Mouse (Mus musculus) liver, postnatal 0 days (tissue): ENCODE measurements around the gene Ryr3.

Experiments
- CTCF ChIP-seq: sonication (generic); IDR thresholded peaks from 2 replicates; pipeline ENCODE4 v1.5.1; 2016; ENCODE audit warnings: antibody characterized with exemption, low read depth
- EP300 ChIP-seq: IDR thresholded peaks from 2 replicates; pipeline ENCODE4 v1.6.1; 2016; ENCODE audit warnings: antibody characterized with exemption, low read depth, mild to moderate bottlenecking

DNA sequence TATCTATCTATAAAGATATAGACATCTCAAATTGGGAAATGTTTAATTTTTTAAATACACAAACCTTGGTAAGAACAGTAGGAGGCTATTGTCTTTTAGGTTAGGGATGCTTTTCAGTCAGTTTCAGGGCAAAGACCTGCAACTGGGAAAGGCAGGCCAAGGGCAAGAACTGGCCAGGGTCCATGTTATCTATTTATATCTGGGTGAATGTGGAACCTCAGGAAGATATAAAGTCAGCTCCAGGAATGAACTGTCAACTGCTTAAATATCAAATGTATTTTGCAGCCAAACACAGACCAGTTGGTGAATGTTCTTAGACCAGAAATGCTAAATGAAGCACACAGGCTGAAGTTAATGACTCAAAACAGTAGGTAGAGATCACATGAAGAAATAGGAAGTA is 303.1 kb downstream of the Ryr3 start:
- TF ChIP-seq CTCF, result no peak
- no peak for TF ChIP-seq EP300
